Mouse (Mus musculus): Measurements from ENCODE around the gene Uba6. TPM values are rescaled to one million over a fixed set of nuclear protein-coding genes. Genes with fewer than 3 reads are reported as not detected.

Uba6 gene
- 2.5 and 3.9 TPM in 2 replicates for polyA plus RNA-seq (2012; rRNA removed)

GRCm38 (mm10) chr5:86172449-86173161, at the start of gene Uba6:
Gene Uba6, minus strand, starts transcription at chr5:86172803.
- peak within 1 kb of the TSS; percentile 74 for H3K27ac ChIP-seq (ENCODE audit: control insufficient read depth, insufficient read depth, low read depth, low read length)
- no peaks in the 10 kb centered on the region for H3K36me3 ChIP-seq (ENCODE audit: control insufficient read depth, insufficient read depth, low read length)
- H3K4me3 ChIP-seq (ENCODE audit: control insufficient read depth, low read depth, low read length), result peak within 1 kb of the TSS; percentile 88
- TF ChIP-seq CTCF (IDR thresholded peaks at IDR 0.05; ENCODE audit: control insufficient read depth, insufficient read depth, insufficient replicate concordance, low read depth, low read length) (no peak), POLR2A (IDR thresholded peaks at IDR 0.05; ENCODE audit: control insufficient read depth, low read depth, low read length) (peak; percentile 93)
- no peaks in the 10 kb centered on the region for H3K27me3 ChIP-seq (ENCODE audit: control insufficient read depth, insufficient read depth, low read length)
- H3K4me1 ChIP-seq (ENCODE audit: control insufficient read depth, insufficient read depth, low read length), result peaks cover 8% of the 10 kb centered on the region

- H3K4me1 ChIP-seq (ENCODE audit: control insufficient read depth, insufficient read depth, low read length), result no peaks in the 10 kb centered on the region
- no peak within 1 kb of the TSS for H3K27ac ChIP-seq (ENCODE audit: control insufficient read depth, insufficient read depth, low read depth, low read length)
- H3K27me3 ChIP-seq (ENCODE audit: control insufficient read depth, insufficient read depth, low read length), result no peaks in the 10 kb centered on the region
- no peak within 1 kb of the TSS for H3K4me3 ChIP-seq (ENCODE audit: control insufficient read depth, low read depth, low read length)
- TF ChIP-seq POLR2A (IDR thresholded peaks at IDR 0.05; ENCODE audit: control insufficient read depth, low read depth, low read length), result no peak
- TF ChIP-seq CTCF (IDR thresholded peaks at IDR 0.05; ENCODE audit: control insufficient read depth, insufficient read depth, insufficient replicate concordance, low read depth, low read length), result no peak
- no peaks in the 10 kb centered on the region for H3K36me3 ChIP-seq (ENCODE audit: control insufficient read depth, insufficient read depth, low read length)
These were observed 25.2 kb upstream of the Uba6 start, which contains the start of gene Gnrhr for GRCm38 (mm10) chr5:86197801-86198200. Gene Gnrhr, minus strand, starts transcription at chr5:86197901.

- TF ChIP-seq POLR2A (IDR thresholded peaks at IDR 0.05; ENCODE audit: control insufficient read depth, low read depth, low read length) (no peak), CTCF (IDR thresholded peaks at IDR 0.05; ENCODE audit: control insufficient read depth, insufficient read depth, insufficient replicate concordance, low read depth, low read length) (no peak)
- H3K4me1 ChIP-seq (ENCODE audit: control insufficient read depth, insufficient read depth, low read length), result peaks cover 2% of the 10 kb centered on the region; the same call in 1 of the 2 replicates
- H3K4me3 ChIP-seq (ENCODE audit: control insufficient read depth, low read depth, low read length), result no peak overlapping the region
- no peaks in the 10 kb centered on the region for H3K36me3 ChIP-seq (ENCODE audit: control insufficient read depth, insufficient read depth, low read length)
- H3K27ac ChIP-seq (ENCODE audit: control insufficient read depth, insufficient read depth, low read depth, low read length), result no peak overlapping the region
- H3K27me3 ChIP-seq (ENCODE audit: control insufficient read depth, insufficient read depth, low read length), result no peaks in the 10 kb centered on the region
These were observed 18.8 kb upstream of the Uba6 start for GRCm38 (mm10) chr5:86191356-86191755.

GRCm38 (mm10) chr5:86190770-86191169, 18.2 kb upstream of the Uba6 start:
- Histone ChIP-seq H3K4me3 (ENCODE audit: control insufficient read depth, low read depth, low read length) (no peak overlapping the region), H3K36me3 (ENCODE audit: control insufficient read depth, insufficient read depth, low read length) (no peaks in the 10 kb centered on the region), H3K27ac (ENCODE audit: control insufficient read depth, insufficient read depth, low read depth, low read length) (no peak overlapping the region), H3K27me3 (ENCODE audit: control insufficient read depth, insufficient read depth, low read length) (no peaks in the 10 kb centered on the region), H3K4me1 (ENCODE audit: control insufficient read depth, insufficient read depth, low read length) (peaks cover 2% of the 10 kb centered on the region; the same call in 1 of the 2 replicates)
- TF ChIP-seq POLR2A (IDR thresholded peaks at IDR 0.05; ENCODE audit: control insufficient read depth, low read depth, low read length), result no peak
- no peak for TF ChIP-seq CTCF (IDR thresholded peaks at IDR 0.05; ENCODE audit: control insufficient read depth, insufficient read depth, insufficient replicate concordance, low read depth, low read length)

- peaks cover 2% of the 10 kb centered on the region; the same call in 1 of the 2 replicates for H3K4me1 ChIP-seq (ENCODE audit: control insufficient read depth, insufficient read depth, low read length)
- H3K4me3 ChIP-seq (ENCODE audit: control insufficient read depth, low read depth, low read length), result no peak overlapping the region; the same call in 1 of the 2 replicates
- no peak for TF ChIP-seq CTCF (IDR thresholded peaks at IDR 0.05; ENCODE audit: control insufficient read depth, insufficient read depth, insufficient replicate concordance, low read depth, low read length)
- TF ChIP-seq POLR2A (IDR thresholded peaks at IDR 0.05; ENCODE audit: control insufficient read depth, low read depth, low read length), result no peak
- no peaks in the 10 kb centered on the region for H3K27me3 ChIP-seq (ENCODE audit: control insufficient read depth, insufficient read depth, low read length)
- no peaks in the 10 kb centered on the region for H3K36me3 ChIP-seq (ENCODE audit: control insufficient read depth, insufficient read depth, low read length)
- H3K27ac ChIP-seq (ENCODE audit: control insufficient read depth, insufficient read depth, low read depth, low read length), result no peak overlapping the region
These were observed 17.7 kb upstream of the Uba6 start for GRCm38 (mm10) chr5:86190290-86190689.

GRCm38 (mm10) chr5:86187441-86187840, 14.8 kb upstream of the Uba6 start:
- Histone ChIP-seq H3K36me3 (ENCODE audit: control insufficient read depth, insufficient read depth, low read length) (no peaks in the 10 kb centered on the region), H3K27ac (ENCODE audit: control insufficient read depth, insufficient read depth, low read depth, low read length) (no peak overlapping the region), H3K27me3 (ENCODE audit: control insufficient read depth, insufficient read depth, low read length) (no peaks in the 10 kb centered on the region), H3K4me1 (ENCODE audit: control insufficient read depth, insufficient read depth, low read length) (peaks cover 4% of the 10 kb centered on the region), H3K4me3 (ENCODE audit: control insufficient read depth, low read depth, low read length) (no peak overlapping the region)
- no peak for TF ChIP-seq CTCF (IDR thresholded peaks at IDR 0.05; ENCODE audit: control insufficient read depth, insufficient read depth, insufficient replicate concordance, low read depth, low read length)
- TF ChIP-seq POLR2A (IDR thresholded peaks at IDR 0.05; ENCODE audit: control insufficient read depth, low read depth, low read length), result no peak

- no peak overlapping the region for H3K27ac ChIP-seq (ENCODE audit: control insufficient read depth, insufficient read depth, low read depth, low read length)
- no peak overlapping the region; the same call in 1 of the 2 replicates for H3K4me3 ChIP-seq (ENCODE audit: control insufficient read depth, low read depth, low read length)
- TF ChIP-seq POLR2A (IDR thresholded peaks at IDR 0.05; ENCODE audit: control insufficient read depth, low read depth, low read length) (no peak), CTCF (IDR thresholded peaks at IDR 0.05; ENCODE audit: control insufficient read depth, insufficient read depth, insufficient replicate concordance, low read depth, low read length) (no peak)
- H3K27me3 ChIP-seq (ENCODE audit: control insufficient read depth, insufficient read depth, low read length), result no peaks in the 10 kb centered on the region
- peaks cover 8% of the 10 kb centered on the region for H3K4me1 ChIP-seq (ENCODE audit: control insufficient read depth, insufficient read depth, low read length)
- H3K36me3 ChIP-seq (ENCODE audit: control insufficient read depth, insufficient read depth, low read length), result no peaks in the 10 kb centered on the region
These were observed 1.2 kb upstream of the Uba6 start for GRCm38 (mm10) chr5:86173778-86174177.
